Mouse (Mus musculus): ENCODE measurements at regions not wholly inside any gene's neighbourhood (a gene's known extent, or its start where the extent isn't known, plus 50 kb on each side); places are given as distances from the start of the nearest gene placed in this dataset.
A peak's percentile ranks its signal among the peaks of the same experiment; 100 is the strongest.
"Not testable (repeated sequence)": the region's sequence is repeated elsewhere in the genome, so short reads cannot be mapped to it uniquely, and the experiment has no call there.

DNA sequence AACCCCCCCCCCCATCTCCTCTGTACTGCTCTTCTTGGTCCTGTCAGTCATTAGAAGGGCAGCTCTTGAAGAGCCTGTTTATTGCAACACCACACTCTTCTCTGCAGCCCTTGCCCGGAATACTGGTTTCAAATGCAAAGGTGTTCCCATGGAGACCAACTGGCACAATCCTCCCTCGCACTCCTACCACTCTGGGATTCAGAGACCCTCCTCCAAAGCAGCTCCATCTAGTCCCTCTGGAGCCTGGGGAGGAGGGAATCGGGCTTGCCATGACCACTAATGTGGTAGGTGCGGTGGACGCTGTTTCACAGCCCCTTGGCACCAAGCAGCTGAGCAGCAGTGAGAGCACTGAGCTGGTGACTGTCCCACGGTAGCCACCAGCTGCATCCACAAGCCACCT is 83.1 kb downstream of the Stk35 start:
- peak in 1 of 2 experiments; percentile 51 for DNase-seq (ENCODE audit: low spot score in 2 of 2)

DNA sequence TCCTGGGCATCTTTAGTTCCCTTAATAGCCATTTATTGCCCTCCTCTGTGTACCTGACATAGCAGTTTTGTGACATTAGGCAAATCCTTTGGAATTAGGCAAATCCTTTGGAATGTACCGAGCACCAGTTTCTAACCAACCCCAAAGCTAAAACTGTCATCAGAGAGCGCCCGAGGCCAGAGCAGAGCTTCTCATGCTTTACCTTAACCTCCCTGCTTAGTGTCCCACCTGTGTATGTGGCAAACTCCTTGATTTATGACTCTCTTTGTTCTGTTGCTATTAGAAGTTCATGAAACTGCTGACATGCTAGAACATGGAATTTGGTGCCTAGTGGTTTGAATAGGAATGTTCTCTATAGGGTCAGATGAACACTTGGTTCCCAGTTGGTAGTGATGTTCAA is 84.0 kb downstream of the Stk35 start:
- no peak for DNase-seq (ENCODE audit: low spot score in 2 of 2)

DNA sequence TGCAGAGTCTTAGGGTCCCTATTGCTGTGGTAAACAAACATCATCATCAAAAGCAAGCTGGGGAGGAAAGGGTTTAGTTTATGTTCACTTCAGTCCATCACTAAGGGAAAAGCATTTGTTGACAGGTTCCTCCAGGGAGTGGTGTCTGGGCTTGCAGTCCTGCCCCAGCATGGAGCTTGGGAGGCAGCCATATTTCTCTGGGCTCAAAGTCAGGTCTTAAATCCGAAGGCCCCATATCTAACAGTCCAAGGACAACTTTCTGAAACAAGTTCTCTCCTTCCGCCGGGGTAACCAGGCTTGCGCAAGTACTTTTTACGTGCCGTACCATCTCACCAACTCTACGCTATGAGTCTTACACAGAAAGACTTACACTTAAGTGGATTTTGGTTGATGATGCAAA is 85.2 kb downstream of the Stk35 start:
- no peak for DNase-seq (ENCODE audit: low spot score in 2 of 2)

DNA sequence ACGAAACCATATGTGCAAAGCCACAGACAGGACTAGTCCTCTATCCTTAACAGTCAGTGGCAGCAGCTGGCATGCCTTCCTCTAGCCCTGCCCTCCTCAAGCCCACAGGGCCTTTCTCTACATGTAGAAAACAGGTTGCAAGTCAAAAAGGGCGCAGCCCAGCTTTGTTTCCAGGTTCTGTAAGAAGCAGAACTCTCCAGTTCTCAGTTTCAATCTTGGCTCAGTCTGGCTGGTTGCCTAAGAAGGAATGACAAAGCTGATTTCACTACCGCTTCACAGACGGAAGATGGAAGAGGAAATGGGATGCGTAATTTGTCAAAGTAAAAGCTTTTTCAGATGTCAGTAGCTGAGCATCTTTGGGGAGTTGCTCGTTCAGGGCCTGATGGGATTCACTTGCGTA is 92.9 kb downstream of the Stk35 start:
- peak in 1 of 2 experiments; percentile 66 for DNase-seq (ENCODE audit: low spot score in 2 of 2)

DNA sequence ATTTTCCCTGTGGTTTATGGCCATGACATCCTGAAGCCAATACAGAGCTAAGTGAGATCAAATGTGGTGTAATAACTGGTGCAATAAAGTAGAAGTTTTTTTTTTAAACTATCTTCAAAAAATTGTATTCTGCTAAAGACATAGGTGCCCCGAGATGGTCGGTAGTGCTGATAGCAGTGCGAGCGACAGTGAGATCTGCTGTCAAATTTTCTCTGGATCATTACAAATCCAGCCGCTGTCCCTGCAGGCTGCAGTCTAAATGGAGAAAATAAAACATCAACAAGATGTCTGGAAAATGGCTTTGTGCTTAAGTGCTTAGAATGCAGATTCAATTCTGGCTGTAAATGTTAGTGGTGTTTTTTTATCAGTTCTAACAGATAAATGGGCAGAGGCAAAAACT is 93.5 kb downstream of the Stk35 start:
- no peak for DNase-seq (ENCODE audit: low spot score in 2 of 2)

DNA sequence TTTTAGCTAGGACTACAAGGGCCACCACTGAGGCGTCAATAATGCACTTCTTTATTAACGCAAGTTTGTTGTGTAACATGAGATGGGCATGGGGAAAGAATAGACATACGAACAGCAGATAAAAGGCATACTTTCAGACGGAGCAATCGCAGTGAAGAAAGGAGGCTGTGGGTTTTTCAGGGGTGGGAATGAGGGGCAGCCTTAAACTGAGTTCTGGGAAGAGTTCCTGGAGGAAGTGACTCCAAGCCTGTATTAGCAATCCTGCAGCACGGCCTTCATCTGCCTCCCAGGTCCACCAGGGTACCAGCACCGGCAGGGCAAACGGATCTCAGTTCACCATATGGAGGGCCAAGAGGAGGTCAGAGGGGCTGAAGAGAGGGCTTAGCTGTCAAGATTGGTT is 94.6 kb downstream of the Stk35 start:
- no peak for DNase-seq (ENCODE audit: low spot score in 2 of 2)

DNA sequence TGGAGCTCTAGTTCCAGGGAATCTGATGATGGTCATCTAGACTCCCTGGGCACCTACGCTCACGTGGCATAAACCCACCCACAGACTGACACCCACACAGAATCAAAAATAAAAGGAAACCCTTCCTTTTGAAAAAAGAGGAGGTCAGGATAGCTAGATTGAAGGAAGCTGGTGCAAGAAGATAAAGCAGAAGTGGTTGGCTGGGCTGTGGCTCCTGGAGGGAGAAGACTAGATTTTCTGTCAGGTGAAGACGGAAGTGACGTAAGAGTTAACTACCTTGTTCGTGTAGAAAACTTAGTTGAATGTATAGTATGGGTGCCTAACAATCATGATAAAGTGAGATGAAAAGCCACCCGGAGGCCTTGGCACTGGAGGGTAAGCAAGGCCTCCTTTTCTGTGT is 95.1 kb downstream of the Stk35 start:
- no peak for DNase-seq (ENCODE audit: low spot score in 2 of 2)

DNA sequence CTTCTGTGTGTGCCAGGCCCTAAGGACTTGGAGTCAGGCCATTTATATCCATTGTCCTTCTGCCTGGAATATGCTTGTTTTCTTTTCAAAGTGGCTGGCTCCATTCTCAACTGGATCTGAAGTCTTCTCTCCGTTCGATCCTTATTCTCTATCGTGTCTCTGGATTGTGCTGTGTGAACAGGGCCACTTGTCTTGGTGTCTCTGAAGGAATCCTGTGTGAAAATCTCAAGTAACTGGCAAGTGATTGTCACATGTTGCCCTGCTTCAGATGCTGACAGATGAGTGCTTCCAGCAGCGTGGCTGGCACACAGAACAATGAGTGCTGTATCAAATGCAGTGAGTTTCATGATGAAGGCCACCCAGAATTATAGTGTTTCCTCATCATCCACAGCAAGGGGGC is 96.4 kb downstream of the Stk35 start:
- DNase-seq (ENCODE audit: low spot score in 2 of 2): no peak

DNA sequence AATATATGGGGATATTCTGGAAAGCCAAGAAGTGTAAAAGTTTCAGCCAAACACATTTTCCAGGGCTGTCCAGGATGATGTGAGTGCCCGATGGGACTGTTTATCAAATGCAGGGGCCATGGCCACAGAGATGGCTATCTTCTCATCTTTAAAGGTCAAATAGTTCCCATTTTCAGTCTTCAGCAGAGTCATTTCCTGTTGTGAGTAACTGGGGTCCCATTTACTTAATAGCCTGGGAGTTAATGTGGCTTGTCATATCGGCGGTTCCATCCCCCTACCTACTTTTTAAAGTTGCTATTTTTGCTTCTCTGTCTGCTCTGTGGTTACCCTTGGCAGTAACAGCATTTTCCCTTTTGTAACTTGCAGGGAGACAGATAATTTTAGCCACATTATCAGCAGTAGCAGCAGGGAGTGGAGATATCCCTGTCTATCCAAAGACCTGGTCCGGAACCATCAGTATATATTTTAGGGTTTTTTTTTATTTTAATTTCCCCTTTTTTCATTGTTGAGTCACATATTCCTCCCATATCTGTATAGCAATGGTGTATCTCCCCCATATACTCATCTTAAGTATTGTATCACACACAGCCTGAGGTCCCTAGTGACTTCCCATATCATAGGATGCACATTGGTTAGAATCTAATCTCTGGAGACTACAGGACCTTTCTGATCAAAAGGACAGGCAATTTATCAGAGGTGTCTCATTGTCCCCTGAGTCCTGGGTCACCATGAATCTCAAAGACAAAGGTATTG is 103.2 kb downstream of the Stk35 start:
- no peak for DNase-seq (ENCODE audit: low spot score in 2 of 2)

DNA sequence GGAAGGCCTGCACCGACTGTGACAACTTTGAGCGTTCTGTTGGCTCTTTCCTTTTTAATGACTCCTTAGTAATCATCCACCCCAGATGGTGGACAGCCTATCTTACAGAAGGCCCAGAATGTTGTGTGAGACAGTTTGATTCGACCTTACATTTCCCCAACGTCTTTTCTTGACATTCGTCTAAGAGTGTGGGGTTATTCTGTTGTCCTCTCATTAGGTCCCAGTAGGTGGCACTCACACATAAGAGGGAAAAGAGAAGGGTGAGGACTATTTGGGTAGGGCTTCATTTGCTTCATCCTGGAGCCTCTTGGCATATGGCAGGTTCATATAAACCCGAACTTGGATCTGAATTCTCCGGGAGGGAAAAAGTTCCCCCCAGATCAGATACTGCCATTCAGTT is 104.4 kb downstream of the Stk35 start:
- DNase-seq (ENCODE audit: low spot score in 2 of 2): peak in 1 of 2 experiments; percentile 74

DNA sequence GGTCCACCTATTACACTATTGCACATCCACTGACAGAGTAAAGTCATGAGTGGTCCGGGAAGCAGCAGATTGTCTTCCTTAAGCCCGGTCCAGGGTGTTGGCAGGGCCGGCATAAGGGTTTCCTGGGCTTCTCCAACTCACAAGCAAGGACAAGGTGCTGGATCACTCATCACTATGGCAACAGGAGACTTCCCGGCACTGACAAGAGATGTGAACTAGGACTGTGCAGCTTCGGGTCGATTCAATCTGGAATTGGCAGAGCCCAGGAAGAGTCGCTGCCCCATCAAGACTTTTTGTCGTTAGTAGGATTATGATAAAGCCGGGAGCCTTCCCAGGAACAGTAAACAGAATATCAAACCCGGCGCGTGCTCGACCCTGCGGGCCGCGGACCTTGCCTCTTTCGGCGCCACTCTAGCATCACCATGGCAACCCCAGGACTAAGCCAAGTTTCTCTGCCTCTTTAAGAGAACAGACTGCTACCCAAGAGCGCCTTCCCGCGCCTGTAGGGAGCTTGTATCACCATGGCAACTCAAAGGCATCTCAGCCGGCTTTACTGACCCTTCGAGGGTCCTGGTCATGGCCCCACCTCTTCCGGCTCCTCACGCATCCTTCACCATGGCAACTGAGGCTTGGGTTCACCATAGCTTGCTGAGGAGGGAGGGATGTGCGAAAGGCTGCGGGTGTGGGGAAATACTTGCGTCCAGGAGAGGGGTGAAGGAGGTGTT is 103.3 kb upstream of the Tgm3 start:
- DNase-seq (ENCODE audit: low spot score in 2 of 2): peak; percentile 52 to 77

DNA sequence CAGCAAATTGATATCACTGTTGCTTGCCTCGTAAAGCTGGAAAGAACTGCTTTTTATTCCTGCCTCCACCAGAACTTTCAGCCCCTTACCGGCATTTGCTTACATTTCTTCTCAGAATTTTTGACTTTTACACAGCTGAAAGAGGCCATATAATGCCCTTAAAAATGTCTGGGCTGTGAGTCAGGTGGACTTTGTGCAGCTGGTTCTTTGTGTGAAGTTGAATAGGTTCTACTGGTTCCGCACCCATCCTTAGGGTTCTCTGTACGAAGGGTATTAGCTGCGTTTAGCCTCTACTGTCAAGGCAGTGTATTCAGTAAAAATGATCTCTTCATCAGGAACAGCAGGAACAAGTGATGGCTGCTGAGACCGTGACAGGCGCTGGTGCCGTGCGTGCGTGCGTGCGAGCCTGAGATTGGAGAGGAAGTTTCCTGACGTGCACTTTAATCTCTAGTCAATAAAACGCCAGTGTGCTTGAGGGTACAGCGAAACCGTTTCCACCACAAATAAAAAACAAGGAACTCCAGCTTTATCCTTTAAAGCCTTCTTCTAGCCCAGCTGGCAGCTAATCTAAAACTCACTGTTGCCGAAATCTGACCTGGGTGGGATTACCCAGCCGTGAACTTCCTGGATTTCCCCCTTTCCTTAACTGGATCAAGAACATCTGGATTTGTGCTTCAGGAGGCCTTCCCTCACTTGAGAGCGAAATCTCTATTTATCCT is 100.8 kb upstream of the Tgm3 start:
- DNase-seq (ENCODE audit: low spot score in 2 of 2): no peak

DNA sequence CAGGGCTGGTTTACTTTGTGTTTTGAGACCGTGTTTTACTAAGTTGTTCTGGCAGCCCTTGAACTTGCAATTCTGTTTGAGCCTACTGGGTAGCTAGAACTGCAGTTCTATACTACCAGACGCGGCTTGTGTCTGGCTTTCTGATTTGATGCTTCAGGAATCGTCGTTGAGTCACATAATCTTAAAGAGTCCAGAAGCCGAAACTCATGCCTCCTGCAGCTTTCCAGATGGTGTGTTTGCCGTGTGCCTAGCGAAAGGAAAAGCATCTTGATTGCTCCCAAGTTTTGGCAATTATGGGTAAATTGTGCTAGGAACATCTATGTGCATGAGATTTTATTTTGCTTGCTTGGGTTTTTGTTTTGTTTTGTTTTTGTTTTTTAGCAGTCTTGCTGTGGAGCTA is 99.6 kb upstream of the Tgm3 start:
- DNase-seq (ENCODE audit: low spot score in 2 of 2): peak in 1 of 2 experiments; percentile 70

DNA sequence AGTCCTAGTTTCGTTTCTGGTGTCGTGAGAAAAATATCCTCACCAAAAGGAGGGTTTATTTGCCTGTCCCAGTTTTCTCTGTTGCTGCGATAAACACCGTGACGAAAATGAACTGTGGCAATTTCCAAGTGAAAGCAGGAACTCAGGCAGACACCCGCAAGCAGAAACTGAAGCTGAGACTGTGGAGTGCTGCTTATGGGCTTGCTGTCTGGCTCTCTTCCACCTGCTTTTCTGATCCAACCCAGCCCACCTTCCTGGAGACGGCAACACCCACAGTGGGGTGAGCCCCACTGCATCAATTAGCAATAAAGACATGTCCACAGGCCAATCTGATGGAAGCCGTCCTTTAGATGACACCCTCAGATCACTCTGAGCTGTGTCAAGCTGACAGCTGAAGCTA is 97.9 kb upstream of the Tgm3 start:
- peak in 1 of 2 experiments; percentile 46 for DNase-seq (ENCODE audit: low spot score in 2 of 2)

DNA sequence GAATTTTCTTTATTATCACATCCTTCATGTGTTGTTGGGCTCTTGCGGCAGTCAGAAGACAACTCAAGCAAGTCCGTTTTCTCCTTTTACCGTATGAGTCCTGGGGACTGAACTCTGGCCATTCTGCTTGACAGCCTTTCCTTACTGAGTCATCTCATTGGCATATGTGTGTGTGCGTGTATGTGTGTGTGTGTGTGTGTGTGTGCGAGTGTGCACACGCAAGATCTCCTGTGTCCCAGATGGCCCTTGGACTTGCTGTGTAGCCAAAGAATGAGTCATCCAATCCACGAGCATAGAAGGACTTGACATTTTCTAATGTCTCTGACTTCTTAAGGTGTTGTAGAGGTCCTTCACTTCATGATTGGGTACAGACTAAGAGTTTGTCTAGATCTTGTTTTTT is 95.7 kb upstream of the Tgm3 start:
- DNase-seq (ENCODE audit: low spot score in 2 of 2): no peak

DNA sequence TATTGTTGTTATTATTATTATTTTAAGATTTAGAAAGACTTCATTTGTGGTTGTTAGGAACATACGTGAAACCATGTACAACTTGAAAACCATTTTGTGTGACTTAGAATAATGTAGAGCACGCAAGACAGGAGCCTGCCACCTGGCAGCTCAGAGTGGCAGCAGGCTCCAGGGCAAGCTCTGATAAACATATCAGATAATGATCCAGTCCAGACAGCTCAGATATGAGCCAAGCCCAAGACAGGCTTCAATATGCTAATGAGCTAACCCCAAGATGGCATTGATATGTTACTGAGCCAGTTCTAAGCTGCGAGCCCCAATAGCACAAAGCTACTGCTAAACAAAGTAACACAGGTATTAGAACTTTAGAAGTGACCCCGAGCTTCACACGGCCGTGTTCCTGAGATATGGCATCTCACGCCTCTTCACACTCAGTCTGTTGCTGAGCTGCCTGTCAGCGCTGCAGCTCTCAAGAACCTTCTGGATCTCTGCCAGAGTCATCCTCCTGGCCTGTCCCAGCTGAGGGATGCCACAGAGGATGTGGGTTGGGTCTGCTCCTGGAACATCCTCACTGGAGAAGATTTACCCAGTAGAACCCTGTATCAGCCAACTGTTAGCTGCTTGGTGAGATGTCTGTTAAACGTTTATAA is 93.9 kb upstream of the Tgm3 start:
- no peak for DNase-seq (ENCODE audit: low spot score in 2 of 2)

DNA sequence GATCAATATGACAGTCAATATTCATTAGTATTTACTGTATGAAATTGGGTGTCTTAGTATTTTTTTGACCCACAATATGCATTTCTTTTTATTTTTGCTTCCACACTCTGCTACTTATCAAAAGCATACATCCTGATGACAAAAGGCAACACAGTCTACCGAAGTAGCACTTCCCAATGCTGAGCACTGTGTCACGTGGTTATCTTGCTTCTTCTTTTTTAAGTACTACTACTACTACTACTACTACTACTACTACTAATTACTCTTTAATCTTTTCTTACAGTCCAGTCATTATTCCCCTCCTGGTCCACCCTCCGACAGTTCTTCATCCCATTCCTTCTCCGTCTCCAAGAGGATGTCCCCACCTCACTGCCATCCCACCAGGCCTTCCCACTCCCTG is 92.6 kb upstream of the Tgm3 start:
- no peak for DNase-seq (ENCODE audit: low spot score in 2 of 2)

DNA sequence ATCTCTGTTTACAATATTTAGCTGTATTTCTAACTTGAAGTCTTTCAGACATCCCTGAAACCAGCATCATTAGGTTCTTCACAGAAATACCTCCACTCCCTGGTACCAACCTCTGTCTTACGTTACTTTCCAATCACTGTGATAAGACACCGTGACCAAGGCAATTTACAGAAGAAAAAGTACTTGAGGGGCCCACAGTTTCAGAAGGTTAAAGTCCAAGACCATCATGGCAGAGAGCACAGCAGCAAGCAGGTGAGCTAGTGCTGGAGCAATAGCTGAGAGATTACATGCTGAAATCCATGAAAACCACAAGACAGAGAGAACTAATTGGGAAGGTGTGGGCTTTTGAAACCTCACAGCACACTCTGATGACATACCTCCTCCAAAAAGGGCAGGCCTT is 84.9 kb upstream of the Tgm3 start:
- no peak for DNase-seq (ENCODE audit: low spot score in 2 of 2)

DNA sequence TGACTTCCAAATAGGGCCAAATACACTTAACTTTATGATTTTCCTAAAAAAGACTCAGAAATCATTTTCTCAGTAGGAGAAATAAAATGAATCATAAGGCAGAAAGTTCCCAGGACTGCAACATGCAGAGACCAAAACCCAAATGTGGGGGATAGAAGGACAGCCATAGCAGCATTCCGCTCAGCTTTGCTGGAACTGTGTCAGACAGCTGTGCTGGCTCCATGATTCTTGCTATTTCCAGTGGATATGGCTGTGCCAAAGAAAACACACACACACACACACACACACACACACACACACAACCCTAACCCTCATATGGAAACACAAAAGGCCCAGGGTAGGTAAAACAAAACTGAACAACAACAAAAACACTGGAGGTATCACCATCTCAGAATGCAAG is 78.6 kb upstream of the Tgm3 start:
- DNase-seq (ENCODE audit: low spot score in 2 of 2): no peak

DNA sequence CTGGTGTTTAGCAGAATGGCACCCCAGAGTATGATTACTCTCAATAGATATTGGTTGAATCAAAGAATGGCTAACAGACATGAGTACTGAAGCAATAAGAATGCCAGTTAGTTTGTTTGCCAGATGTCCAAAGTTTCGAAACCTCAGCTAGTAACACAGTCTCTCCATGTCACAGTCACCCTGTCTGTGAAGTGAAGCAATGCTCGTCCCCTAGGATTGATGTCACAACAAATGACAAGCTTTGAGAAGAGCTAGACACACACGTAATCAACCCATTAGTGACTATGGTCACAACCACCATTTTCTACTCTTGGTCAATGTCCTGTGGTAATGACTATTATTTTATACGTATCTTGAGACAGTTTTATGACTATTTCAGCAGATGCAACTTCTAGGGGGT is 69.3 kb upstream of the Tgm3 start:
- no peak for DNase-seq (ENCODE audit: low spot score in 2 of 2)

DNA sequence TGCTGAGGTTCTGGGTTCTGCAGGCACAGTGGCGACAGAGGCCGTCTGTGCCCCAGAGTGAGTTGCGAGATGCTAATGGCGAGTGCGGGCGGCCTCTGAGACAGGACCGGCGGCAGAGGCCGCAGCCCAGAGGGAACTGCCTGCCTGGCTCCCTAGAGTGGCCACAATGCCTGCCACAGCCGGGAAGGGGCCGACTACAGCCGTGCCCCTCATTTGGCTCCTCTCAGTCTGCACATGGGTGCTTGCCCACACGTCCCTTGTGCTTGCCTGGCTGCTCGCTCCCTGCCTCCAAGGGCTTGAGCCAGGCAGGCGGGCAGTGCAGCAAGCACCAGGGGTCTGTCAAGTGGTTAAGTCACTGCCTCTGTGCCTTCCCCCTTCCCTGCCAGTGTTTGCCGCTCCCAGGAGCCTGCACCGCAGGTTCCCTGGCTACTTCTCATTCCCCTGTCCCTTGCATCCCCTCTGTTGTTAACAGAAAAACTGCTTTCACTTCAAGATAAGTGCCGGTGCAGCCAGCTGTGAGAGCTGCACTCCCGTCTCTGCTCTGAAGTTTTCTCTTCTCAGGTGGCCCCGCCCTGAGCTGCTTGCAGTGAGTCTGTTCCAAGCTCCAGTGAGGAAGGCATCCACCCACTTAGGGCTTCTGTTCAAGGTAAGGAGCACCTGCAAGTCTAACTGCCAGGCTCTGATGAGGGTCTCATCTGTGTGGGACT is 64.1 kb upstream of the Tgm3 start:
- DNase-seq (ENCODE audit: low spot score in 2 of 2): no peak

DNA sequence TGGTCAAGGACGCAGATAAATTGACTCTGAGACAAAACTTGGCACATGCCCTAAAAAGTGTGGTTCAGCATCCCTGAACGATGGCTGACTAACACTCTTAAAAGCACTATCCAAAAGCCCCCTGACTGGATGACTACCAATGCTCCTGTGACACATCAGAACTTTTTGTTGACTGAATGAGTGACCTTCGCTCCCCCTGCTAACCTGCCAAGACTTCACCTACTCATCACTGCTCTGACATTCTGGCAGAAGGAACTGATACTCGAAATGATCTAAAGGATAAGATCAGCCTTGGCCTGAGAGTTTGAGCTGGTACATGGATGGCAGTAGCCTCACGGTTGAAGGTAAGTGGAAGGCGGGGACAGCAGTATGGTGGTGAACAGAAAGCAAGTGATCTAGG is 62.4 kb upstream of the Tgm3 start:
- DNase-seq (ENCODE audit: low spot score in 2 of 2): not testable (repeated sequence)

All from left cerebral cortex, adult 9 months (tissue).